Mouse (Mus musculus): Measurements from ENCODE around the gene F13a1.

DNA sequence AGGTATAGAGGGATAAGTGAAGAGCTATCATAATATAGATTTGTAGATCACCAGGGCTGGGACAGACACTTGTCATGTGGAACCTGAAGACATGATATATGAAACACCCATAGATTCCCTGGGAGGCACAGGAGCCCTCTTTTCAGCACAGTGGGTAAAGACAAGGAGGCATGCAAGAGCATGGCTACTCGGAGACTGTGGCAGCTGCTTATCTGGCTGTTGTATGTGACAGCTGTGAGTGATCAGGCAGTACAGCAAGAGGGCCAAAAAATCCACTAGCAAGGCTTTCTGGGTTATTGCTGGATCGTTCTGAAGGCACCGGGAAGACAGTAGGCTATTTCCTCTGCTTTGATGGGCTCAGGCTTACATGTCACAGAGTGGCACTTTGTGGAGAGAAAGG is 149.0 kb downstream of the F13a1 start:
- TF ChIP-seq CTCF (IDR thresholded peaks at IDR 0.05; ENCODE audit: borderline replicate concordance, control insufficient read depth, extremely low read depth, insufficient read depth, low read length, poor library complexity), result no peak
- no peak for TF ChIP-seq POLR2A (IDR thresholded peaks at IDR 0.05; ENCODE audit: control insufficient read depth, extremely low read depth, insufficient read depth, low read length, poor library complexity)

All from thymus, adult 2 months (tissue).